ENCODE assay signal across 22 mouse cellular contexts in the genomic region with DNA sequence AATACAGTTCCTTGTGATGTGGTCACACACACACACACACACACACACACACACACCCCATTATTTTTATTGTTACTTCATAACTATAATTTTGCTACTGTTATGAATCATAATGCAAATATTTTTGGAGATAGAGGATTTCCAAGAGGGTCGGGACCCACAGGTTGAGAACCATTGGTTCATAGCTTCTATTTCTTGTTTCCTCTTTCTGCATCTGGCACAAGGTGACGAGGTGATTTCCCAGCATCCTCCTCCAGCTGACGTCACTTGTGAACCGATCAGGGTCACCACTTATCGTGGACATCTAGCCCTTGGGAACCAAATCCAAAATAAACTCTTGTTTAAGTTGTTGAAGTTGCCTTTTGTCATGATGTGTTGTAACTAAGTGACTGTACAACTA. TPM values are rescaled to one million over a fixed set of nuclear protein-coding genes. Genes with fewer than 3 reads are reported as not detected.
"Had no signal": no experiment of that assay in that cellular context is flagged by ENCODE, and none has a peak within 500 bp of the region (broad histone marks: within the 10 kb centered on the region; RNA-seq: fewer than 3 reads in every experiment).

No protein-coding gene starts in this region.

- H3K4me2 ChIP-seq: liver, embryonic 15.5 days; lung, embryonic 14.5 days; midbrain, embryonic 11.5 days; midbrain, embryonic 13.5 days; midbrain, embryonic 15.5 days; neural tube, embryonic 12.5 days; stomach, embryonic 15.5 days had no signal

- H3K27ac ChIP-seq: liver, embryonic 15.5 days; macrophage; midbrain, embryonic 13.5 days; midbrain, embryonic 15.5 days; neural tube, embryonic 12.5 days; stomach, embryonic 15.5 days; stomach, postnatal 0 days had no signal

- H3K9me3 ChIP-seq: liver, embryonic 15.5 days; megakaryocyte, embryonic 14.5 days; midbrain, embryonic 13.5 days; midbrain, embryonic 15.5 days; neural tube, embryonic 12.5 days; stomach, embryonic 15.5 days had no signal

- DNase-seq: liver, postnatal 0 days; right cerebral cortex, postnatal 25 days; right cerebral cortex, postnatal 4 days; spleen, adult 18-20 months; thymus, adult 18-20 months; thymus, postnatal 14 days; thymus, postnatal 36 days had no signal

- H3K9ac ChIP-seq: liver, embryonic 15.5 days; liver, postnatal 0 days; lung, embryonic 14.5 days; midbrain, embryonic 13.5 days; midbrain, embryonic 15.5 days; neural tube, embryonic 12.5 days; stomach, embryonic 15.5 days had no signal

- H3K36me3 ChIP-seq: liver, embryonic 15.5 days; midbrain, embryonic 13.5 days; midbrain, embryonic 15.5 days; neural tube, embryonic 12.5 days; stomach, embryonic 15.5 days had no signal

- H3K4me1 ChIP-seq: liver, embryonic 15.5 days; megakaryocyte, embryonic 14.5 days; midbrain, embryonic 13.5 days; midbrain, embryonic 15.5 days; neural tube, embryonic 12.5 days; stomach, embryonic 15.5 days had no signal

- ATAC-seq: liver, postnatal 0 days; midbrain, embryonic 13.5 days had no signal

- H3K4me3 ChIP-seq: liver, embryonic 15.5 days; megakaryocyte, embryonic 14.5 days; midbrain, embryonic 13.5 days; midbrain, embryonic 15.5 days; neural tube, embryonic 12.5 days; stomach, embryonic 15.5 days had no signal

- H3K27me3 ChIP-seq: liver, embryonic 15.5 days; megakaryocyte, embryonic 14.5 days; midbrain, embryonic 13.5 days; midbrain, embryonic 15.5 days; neural tube, embryonic 12.5 days; stomach, embryonic 15.5 days had no signal

RNA-seq across cellular contexts. Expression of a gene that starts 33.5 kb away (rescaled TPM):
- total RNA-seq: megakaryocyte progenitor cell, adult 5-6 weeks; monocyte, adult 5-6 weeks had no signal
- polyA plus RNA-seq: liver, embryonic 15.5 days; liver, postnatal 0 days; macrophage; midbrain, embryonic 11.5 days; midbrain, embryonic 13.5 days; neural tube, embryonic 12.5 days; neural tube, embryonic 14.5 days; small intestine, adult 2 months; stomach, embryonic 15.5 days; thymus, postnatal 0 days had no signal
